Mouse (Mus musculus) granulocyte monocyte progenitor cell, adult 5-6 weeks (primary cell): ENCODE measurements around the gene Gpr143. TPM values are rescaled to one million over a fixed set of nuclear protein-coding genes. Genes with fewer than 3 reads are reported as not detected.

Experiments
- ATAC-seq: replicated peaks from 2 replicates; pipeline ENCODE4 v1.8.0; 2016; ENCODE audit warnings: mild to moderate bottlenecking, moderate TSS enrichment, inconsistent platforms; ENCODE audit not compliant: poor library complexity, severe bottlenecking
- total RNA-seq, 2 experiments: library from RNA; stranded (forward) in 1 of 2; stranded (reverse) in 1 of 2; fragments of 200-712, 200-1000 nt in 1 of 2; fragments of >200 nt in 1 of 2; fragmentation: Nextera tagmentation in 1 of 2; gene quantifications; 2 replicates each; pipeline ENCODE4 v1.2.3; 2014 to 2017

The Gpr143 gene
- total RNA-seq, 2 experiments from 2014 or later = not detected

DNA sequence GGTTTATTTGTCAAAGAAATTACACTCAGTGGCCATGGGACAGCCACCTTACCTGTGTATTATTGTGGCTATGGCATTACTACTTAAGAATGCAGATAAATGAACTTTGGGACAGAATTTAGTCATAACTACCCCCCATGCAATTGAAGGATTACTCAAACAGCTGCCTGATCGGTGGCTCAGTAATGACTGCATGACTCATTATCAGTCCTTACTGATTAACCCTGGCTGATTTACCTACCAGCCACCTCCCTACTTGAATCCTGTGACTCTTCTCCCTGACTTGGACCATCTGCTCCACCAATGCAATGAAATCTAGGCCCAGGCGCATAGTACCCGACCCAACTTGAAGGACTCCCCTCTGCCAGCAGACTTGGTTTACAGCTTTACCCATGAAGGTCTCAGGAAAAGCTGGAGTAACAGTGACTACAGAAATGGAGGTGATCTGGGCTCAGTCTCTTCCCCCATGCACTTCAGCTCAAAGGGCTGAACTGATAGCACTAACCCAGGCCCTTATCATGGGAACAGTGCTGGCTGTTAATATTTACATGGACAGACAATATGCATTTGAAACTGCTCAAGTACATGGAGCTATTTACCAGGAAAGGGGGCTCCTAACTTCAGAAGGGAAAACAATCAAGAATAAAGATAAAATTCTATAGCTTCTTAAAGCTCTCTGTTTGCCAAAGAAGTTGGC is 73.5 kb downstream of the Gpr143 start:
- no peak for ATAC-seq

Other genes starting within 250 kb of the Gpr143 start
- not detected in 2 replicates for gene Cldn34a, start 218.6 kb upstream of the Gpr143 start, total RNA-seq (2014; fragmentation: Nextera tagmentation)
- not detected in 2 replicates for gene Cldn34a, start 218.6 kb upstream of the Gpr143 start, total RNA-seq (2017)
- gene Shroom2, start 12.5 kb upstream of the Gpr143 start, total RNA-seq (2014; fragmentation: Nextera tagmentation) = 0.06 TPM in 1 of 2 replicates, not detected in the other
- 0.52 and 0.77 TPM in 2 replicates for gene Shroom2, start 12.5 kb upstream of the Gpr143 start, total RNA-seq (2017)
- gene Usp51, start 224.5 kb downstream of the Gpr143 start, total RNA-seq (2014; fragmentation: Nextera tagmentation) = 0.52 TPM in 1 of 2 replicates, not detected in the other
- gene Usp51, start 224.5 kb downstream of the Gpr143 start, total RNA-seq (2017) = 0.67 and 0.82 TPM in 2 replicates